Mouse (Mus musculus) erythroblast, embryonic 14.5 days (primary cell): Measurements from ENCODE around the gene Gm27021. TPM values are rescaled to one million over a fixed set of nuclear protein-coding genes. Genes with fewer than 3 reads are reported as not detected.

Source experiments
- H3K27me3 ChIP-seq: 2 replicates; pipeline ENCODE4 v1.6.1; 2012; ENCODE audit warnings: inconsistent platforms; ENCODE audit not compliant: control insufficient read depth
- H3K36me3 ChIP-seq: 2 replicates; pipeline ENCODE4 v1.6.1; 2012; ENCODE audit warnings: mild to moderate bottlenecking, inconsistent platforms; ENCODE audit not compliant: control insufficient read depth
- H3K4me1 ChIP-seq: 2 replicates; pipeline ENCODE4 v1.6.1; 2012; ENCODE audit warnings: inconsistent platforms; ENCODE audit not compliant: control insufficient read depth
- H3K4me3 ChIP-seq: replicated peaks from 2 replicates; pipeline ENCODE3; 2012; ENCODE audit warnings: moderate library complexity, mild to moderate bottlenecking, inconsistent platforms
- H3K9me3 ChIP-seq: 2 replicates; pipeline ENCODE4 v1.6.1; 2012; ENCODE audit warnings: low read length, inconsistent platforms, mixed read lengths; ENCODE audit not compliant: control insufficient read depth
- GATA1 ChIP-seq: IDR thresholded peaks from 2 replicates; pipeline ENCODE4 v1.6.1; 2012; ENCODE audit warnings: low read length, inconsistent platforms, mixed read lengths
- TAL1 ChIP-seq: IDR thresholded peaks from 3 replicates; pipeline ENCODE4 v1.6.1; 2012; ENCODE audit warnings: low read length, inconsistent platforms, mixed read lengths
- polyA plus RNA-seq: library from polyadenylated mRNA; stranded (reverse); fragments of >175 nt; gene quantifications from 2 replicates; pipeline ENCODE4 v1.2.3, GENCODE M21; 2012

The Gm27021 gene
- polyA plus RNA-seq, 1 experiment = 0.74 TPM

DNA sequence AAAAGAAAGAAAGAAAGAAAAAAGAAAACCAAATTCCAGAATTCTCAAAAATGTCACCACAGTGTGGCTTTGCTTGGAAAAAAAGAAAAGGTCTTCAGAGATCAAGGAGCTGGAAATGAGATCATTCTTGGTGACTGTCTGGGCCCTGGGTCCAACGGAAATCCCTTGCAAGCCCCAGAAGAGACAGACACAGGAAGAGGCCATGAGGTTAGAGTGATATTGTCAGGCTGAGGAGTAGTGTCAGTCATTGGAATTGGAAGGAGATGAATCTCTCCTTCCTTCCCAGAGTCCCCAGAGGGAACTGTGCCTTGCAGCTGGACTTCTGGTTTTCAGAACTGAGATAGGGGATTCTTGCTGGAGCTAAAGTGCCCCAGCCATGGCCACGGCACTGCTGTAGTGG, 31.7 kb upstream of the Gm27021 start:
- no peaks in the 10 kb centered on the region for H3K9me3 ChIP-seq
- no peaks in the 10 kb centered on the region for H3K4me1 ChIP-seq
- no peaks in the 10 kb centered on the region for H3K36me3 ChIP-seq
- H3K27me3 ChIP-seq = no peaks in the 10 kb centered on the region
- TF ChIP-seq GATA1 = no peak
- TF ChIP-seq TAL1 = no peak
- H3K4me3 ChIP-seq = no peak overlapping the region

DNA sequence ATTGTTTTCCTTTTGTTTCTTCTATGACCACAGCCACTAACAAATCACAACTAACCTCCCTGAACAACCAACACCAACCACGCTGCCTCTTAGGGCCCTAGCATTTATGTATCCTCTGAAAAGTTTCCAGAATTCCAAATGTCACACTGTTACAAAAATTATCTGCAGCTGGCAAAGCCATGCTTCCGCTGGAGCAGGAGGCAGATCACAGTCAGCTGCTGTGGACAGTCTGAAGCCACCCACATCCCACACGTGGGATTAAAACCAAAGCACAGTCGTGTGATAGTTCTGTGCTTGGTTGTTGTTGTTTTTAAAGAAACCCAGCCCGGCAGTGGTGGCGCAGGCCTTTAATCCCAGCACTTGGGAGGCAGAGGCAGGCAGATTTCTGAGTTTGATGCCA, 31.2 kb upstream of the Gm27021 start:
- Histone ChIP-seq H3K27me3 (no peaks in the 10 kb centered on the region), H3K4me3 (no peak overlapping the region), H3K36me3 (no peaks in the 10 kb centered on the region), H3K4me1 (peaks cover 3% of the 10 kb centered on the region; the same call in 1 of the 2 replicates), H3K9me3 (no peaks in the 10 kb centered on the region)
- TF ChIP-seq TAL1 (no peak), GATA1 (no peak)

DNA sequence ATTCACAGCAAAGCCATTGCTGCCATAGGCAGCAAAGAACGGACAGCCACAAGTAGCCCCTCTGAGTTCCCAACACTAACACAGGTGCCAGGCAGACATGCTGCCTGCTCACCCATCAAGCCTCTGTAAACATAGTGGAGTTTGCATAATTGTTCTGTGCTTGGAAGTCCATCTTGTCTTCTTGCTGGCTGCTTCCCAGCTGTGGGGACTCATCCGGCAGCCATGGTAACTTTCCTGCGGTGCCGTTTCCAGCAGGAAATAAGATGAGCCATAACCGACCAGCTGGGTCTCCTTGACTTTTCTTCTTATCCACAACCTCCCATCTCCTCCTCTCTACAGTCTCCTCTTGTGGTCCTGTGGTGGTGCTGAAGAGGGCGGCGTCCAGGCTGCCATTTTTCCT, 30.5 kb upstream of the Gm27021 start:
- peaks cover 5% of the 10 kb centered on the region; the same call in 1 of the 2 replicates for H3K4me1 ChIP-seq
- TF ChIP-seq TAL1 = no peak
- TF ChIP-seq GATA1 = no peak
- H3K4me3 ChIP-seq = no peak overlapping the region
- H3K36me3 ChIP-seq = no peaks in the 10 kb centered on the region
- H3K9me3 ChIP-seq = no peaks in the 10 kb centered on the region
- no peaks in the 10 kb centered on the region for H3K27me3 ChIP-seq

DNA sequence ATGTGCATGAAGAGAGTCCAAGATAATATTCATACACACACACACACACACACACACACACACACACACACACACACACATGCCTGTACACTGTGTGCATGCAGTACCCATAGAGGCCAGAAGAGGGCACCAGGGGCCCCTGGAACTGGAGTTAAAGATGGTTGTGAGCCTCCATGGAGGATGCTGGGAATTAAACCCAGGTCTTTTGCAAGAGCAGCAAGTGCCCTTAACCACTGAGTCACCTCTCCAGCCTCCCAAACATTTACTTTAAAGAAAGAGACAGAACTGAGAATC, 30.0 kb upstream of the Gm27021 start:
- TF ChIP-seq TAL1 = no peak
- no peak for TF ChIP-seq GATA1
- no peaks in the 10 kb centered on the region for H3K36me3 ChIP-seq
- no peaks in the 10 kb centered on the region for H3K9me3 ChIP-seq
- no peak overlapping the region for H3K4me3 ChIP-seq
- H3K27me3 ChIP-seq = no peaks in the 10 kb centered on the region
- peaks cover 5% of the 10 kb centered on the region; the same call in 1 of the 2 replicates for H3K4me1 ChIP-seq

DNA sequence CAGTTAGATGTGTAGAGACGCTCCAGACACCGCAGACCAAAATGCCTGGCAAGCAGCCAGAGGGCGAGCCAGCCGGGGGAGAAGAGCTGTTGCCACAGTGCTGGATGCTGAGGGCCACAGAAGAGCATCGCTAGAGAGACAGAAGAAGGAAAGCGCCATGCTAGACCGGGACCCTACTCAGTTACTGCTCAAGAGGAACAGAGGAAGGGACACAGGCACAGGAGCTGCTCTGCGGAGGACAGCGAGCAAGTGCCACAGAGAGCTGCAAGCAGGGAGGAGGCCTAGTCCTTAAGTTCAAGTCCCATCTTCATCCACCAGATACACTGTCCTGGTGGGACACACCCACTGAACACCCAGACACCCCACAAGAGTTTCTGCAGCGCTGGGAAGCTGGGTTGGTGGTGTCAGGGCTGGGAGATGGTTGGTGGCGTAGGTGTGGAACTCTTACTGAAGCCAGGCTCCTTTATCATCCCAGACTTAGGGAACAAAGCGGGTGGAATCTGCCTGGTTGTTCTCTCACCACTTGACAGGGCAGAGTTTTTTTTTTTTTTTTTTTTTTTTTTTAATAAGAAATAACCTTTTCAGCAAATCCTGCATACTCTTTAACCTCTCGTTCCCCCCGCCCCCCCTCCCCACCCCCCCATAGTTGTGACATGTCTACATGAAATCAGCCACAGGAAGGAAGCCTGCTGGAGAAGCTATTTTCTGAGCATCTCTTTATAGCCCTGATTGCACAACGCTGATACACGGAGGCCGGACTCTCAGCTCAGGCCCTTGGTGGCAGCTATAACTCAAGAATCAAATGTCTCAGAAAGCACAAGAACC, 29.5 kb upstream of the Gm27021 start:
- H3K9me3 ChIP-seq = no peaks in the 10 kb centered on the region
- no peak overlapping the region for H3K4me3 ChIP-seq
- no peaks in the 10 kb centered on the region for H3K27me3 ChIP-seq
- peaks cover 5% of the 10 kb centered on the region; the same call in 1 of the 2 replicates for H3K4me1 ChIP-seq
- TF ChIP-seq GATA1 = no peak
- no peak for TF ChIP-seq TAL1
- H3K36me3 ChIP-seq = no peaks in the 10 kb centered on the region

DNA sequence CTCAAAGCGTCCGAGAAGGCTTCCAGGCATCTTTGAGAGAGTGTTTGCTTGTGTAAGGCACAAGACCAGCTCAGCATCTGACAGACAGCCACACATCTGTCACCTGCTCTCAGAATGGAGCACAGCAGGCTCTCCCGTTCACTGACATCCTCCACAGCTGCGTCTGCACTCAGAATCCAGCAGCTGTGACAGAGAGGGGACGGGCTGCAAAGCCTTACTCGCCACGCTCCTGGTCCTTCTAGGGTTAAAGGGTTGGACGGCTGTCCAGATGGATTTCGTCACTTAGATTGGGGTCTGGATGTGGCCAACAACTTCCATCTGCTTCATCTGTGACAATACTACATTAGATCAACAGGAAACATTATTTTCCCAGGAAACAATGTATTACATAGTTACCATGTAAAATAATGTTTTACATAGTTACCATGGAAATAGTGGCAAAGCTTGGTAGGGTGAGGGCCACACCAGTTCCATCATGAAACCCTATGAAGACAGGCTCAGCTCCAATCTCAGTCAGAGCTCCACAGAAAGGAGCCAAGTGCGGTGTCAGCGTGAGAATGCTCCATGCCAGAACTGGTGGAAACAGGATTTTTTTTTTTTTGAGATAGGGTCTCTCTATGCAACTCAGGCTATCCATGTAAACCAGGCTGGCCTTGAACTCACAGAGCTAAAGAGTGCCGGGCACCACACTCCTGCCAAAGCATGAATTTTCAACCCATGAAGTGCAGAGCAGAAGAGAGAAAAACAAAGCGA, 28.7 kb upstream of the Gm27021 start:
- H3K9me3 ChIP-seq = no peaks in the 10 kb centered on the region
- no peak overlapping the region for H3K4me3 ChIP-seq
- no peaks in the 10 kb centered on the region for H3K27me3 ChIP-seq
- peaks cover 5% of the 10 kb centered on the region; the same call in 1 of the 2 replicates for H3K4me1 ChIP-seq
- H3K36me3 ChIP-seq = no peaks in the 10 kb centered on the region
- TF ChIP-seq GATA1 (no peak), TAL1 (no peak)

DNA sequence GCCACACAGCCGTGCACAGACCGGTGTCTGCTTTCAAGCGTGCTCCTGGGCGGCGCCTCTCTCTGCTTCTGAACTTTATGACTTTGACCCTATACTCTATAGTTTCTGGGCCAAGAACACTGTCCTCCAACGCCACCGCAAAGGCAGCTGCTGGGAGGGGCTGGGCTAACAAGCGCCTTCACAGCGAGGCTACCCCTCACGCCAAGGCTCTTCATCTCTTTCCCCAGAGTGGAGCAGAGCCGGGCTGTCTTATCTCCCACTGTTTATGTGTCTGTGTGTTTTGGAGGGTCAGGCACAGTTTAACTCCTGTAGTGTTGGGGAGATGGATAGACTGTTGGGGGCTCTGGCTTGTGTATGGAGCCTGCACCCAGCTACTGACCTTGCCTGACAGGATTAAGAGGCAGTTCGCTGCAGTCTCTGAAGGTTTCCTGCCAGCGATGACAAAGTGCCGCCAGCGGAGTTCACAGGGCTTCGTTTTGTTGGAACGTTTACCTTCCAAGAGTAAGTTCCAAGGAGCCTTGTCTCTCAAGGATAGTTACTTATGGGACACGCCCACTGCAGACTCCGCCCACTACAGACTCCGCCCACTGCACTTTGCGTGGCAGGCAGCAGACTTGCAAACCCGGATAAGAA, 26.1 kb upstream of the Gm27021 start:
- H3K36me3 ChIP-seq = no peaks in the 10 kb centered on the region
- H3K4me3 ChIP-seq = no peak overlapping the region
- TF ChIP-seq TAL1 = no peak
- TF ChIP-seq GATA1 = no peak
- no peaks in the 10 kb centered on the region for H3K27me3 ChIP-seq
- H3K9me3 ChIP-seq = no peaks in the 10 kb centered on the region
- H3K4me1 ChIP-seq = peaks cover 5% of the 10 kb centered on the region; the same call in 1 of the 2 replicates

DNA sequence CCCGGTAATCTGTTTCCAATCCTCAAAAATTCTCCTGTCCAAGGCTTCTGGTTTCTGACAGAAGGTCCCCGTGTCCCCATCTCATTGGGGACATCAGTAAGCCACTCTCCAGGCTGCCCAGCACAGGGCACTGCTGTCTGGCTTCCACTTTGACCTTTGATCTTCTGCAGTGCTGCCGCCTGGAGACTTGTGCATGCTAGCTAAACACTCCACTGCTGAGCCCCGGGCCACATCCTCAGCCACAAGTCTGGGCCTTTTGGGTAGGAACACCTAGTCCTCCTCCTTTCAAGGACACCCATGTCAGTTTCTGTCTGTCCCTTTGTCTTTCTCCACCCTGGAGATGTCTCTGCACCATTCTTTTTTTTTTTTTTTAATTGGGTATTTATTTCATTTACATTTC, 25.1 kb upstream of the Gm27021 start:
- peaks cover 5% of the 10 kb centered on the region; the same call in 1 of the 2 replicates for H3K4me1 ChIP-seq
- TF ChIP-seq GATA1 (no peak), TAL1 (no peak)
- no peaks in the 10 kb centered on the region for H3K9me3 ChIP-seq
- no peaks in the 10 kb centered on the region for H3K36me3 ChIP-seq
- H3K27me3 ChIP-seq = no peaks in the 10 kb centered on the region
- H3K4me3 ChIP-seq = no peak overlapping the region

DNA sequence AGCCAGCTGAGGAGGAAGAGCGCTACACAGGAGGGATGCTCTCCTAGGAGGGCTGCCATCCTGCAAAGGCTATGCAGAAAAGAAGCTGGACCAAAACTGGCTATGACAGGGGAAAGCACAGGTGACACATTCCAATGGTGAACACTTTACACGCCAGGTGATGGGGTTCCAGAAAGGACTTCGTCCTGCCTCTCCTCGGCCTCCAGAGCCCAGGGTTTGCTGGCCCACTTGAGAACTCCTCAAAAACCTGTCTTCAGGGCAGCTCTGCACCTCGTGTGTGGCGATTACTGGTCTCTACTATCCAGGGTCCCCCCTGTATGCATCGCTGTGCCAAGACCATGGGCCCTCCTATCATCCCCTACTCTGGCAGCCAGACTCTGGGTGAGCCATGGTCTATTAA, 20.6 kb upstream of the Gm27021 start:
- TF ChIP-seq TAL1 = no peak
- TF ChIP-seq GATA1 = no peak
- H3K4me1 ChIP-seq = peaks cover 7% of the 10 kb centered on the region
- H3K27me3 ChIP-seq = no peaks in the 10 kb centered on the region; the same call in 1 of the 2 replicates

More for the DNA sequence above, 20.6 kb upstream of the Gm27021 start:
- Histone ChIP-seq H3K36me3 (no peaks in the 10 kb centered on the region), H3K4me3 (no peak overlapping the region), H3K9me3 (no peaks in the 10 kb centered on the region)
